Mouse (Mus musculus): ENCODE measurements at regions not wholly inside any gene's neighbourhood (a gene's known extent, or its start where the extent isn't known, plus 50 kb on each side); places are given as distances from the start of the nearest gene placed in this dataset.

GRCm38 (mm10) chr1:61228942-61229341, 251.2 kb downstream of the Icos start:
- TF ChIP-seq EP300 (IDR thresholded peaks at IDR 0.05) (no peak), CTCF (IDR thresholded peaks at IDR 0.05) (no peak)

Data from lung, postnatal 0 days (tissue).